Mouse (Mus musculus): ENCODE data around the gene Ccdc89. TPM values are rescaled to one million over a fixed set of nuclear protein-coding genes. Genes with fewer than 3 reads are reported as not detected.

Gene Ccdc89
- polyA plus RNA-seq, 1 experiment from 2014 or later, result 0.15 TPM

GRCm38 (mm10) chr7:90442518-90443080 is 16.2 kb downstream of the Ccdc89 start, which contains the start of gene Crebzf:
Gene Crebzf, plus strand, starts transcription at chr7:90442729.
- WGBS (ENCODE audit: insufficient replicate concordance), result 0% methylated on average over 43 of the region's 54 CpGs
- H3K9me3 ChIP-seq (replicated peaks), result no peaks in the 10 kb centered on the region
- DNase-seq (peak; percentile 93), ATAC-seq (ENCODE audit: low read depth) (peak; percentile 92)
- H3K9ac ChIP-seq, result peak within 1 kb of the TSS; percentile 99
- H3K4me2 ChIP-seq, result peak within 1 kb of the TSS; percentile 86
- peak within 1 kb of the TSS; percentile 94 for H3K27ac ChIP-seq
- peaks cover 8% of the 10 kb centered on the region for H3K4me1 ChIP-seq (replicated peaks)
- no peaks in the 10 kb centered on the region for H3K27me3 ChIP-seq
- H3K36me3 ChIP-seq, result peaks cover 5% of the 10 kb centered on the region
- H3K4me3 ChIP-seq (replicated peaks), result peak within 1 kb of the TSS; percentile 98

- under 1% methylated on average over 118 of the region's 123 CpGs for WGBS (ENCODE audit: insufficient replicate concordance)
- DNase-seq (peak; percentile 60), ATAC-seq (ENCODE audit: low read depth) (peak; percentile 68)
- H3K9me3 ChIP-seq (replicated peaks), result no peaks in the 10 kb centered on the region
- no peaks in the 10 kb centered on the region for H3K27me3 ChIP-seq
- peaks cover 9% of the 10 kb centered on the region for H3K4me1 ChIP-seq (replicated peaks)
- H3K9ac ChIP-seq, result peak overlapping the region; percentile 99
- H3K27ac ChIP-seq, result peak overlapping the region; percentile 94
- peaks cover 9% of the 10 kb centered on the region for H3K36me3 ChIP-seq
- H3K4me2 ChIP-seq, result peak overlapping the region; percentile 86
- H3K4me3 ChIP-seq (replicated peaks), result peak overlapping the region; percentile 98
Measured at GRCm38 (mm10) chr7:90443101-90444091, 17.0 kb downstream of the Ccdc89 start.

DNA sequence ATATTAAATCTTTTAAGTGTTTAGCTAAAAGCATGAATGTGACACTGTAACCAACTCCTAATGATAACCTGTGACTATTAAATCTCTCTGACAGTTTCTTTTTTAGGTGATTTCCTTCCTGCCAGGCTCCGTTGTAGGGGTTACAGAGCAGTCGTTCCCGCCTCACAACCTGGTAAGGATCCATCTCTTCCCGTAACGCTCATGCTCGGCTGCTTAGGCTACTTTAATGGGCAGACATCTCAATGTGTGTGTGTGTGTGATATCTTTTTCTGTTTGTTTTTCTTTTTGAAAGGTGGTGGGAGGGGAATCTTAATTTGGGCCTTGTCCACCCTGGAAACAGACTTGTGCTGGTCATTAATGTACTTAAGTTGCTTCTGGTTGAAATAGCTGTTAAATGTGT is 17.8 kb downstream of the Ccdc89 start:
- H3K27me3 ChIP-seq, result no peaks in the 10 kb centered on the region
- ATAC-seq (ENCODE audit: low read depth), result no peak
- H3K4me2 ChIP-seq, result peak overlapping the region; percentile 86
- peak overlapping the region; percentile 98 for H3K4me3 ChIP-seq (replicated peaks)
- peaks cover 9% of the 10 kb centered on the region for H3K4me1 ChIP-seq (replicated peaks)
- under 1% methylated on average over 6 of the region's 6 CpGs for WGBS (ENCODE audit: insufficient replicate concordance)
- no peaks in the 10 kb centered on the region for H3K9me3 ChIP-seq (replicated peaks)
- peaks cover 12% of the 10 kb centered on the region for H3K36me3 ChIP-seq
- peak overlapping the region; percentile 94 for H3K27ac ChIP-seq
- peak overlapping the region; percentile 99 for H3K9ac ChIP-seq
- DNase-seq, result no peak

DNA sequence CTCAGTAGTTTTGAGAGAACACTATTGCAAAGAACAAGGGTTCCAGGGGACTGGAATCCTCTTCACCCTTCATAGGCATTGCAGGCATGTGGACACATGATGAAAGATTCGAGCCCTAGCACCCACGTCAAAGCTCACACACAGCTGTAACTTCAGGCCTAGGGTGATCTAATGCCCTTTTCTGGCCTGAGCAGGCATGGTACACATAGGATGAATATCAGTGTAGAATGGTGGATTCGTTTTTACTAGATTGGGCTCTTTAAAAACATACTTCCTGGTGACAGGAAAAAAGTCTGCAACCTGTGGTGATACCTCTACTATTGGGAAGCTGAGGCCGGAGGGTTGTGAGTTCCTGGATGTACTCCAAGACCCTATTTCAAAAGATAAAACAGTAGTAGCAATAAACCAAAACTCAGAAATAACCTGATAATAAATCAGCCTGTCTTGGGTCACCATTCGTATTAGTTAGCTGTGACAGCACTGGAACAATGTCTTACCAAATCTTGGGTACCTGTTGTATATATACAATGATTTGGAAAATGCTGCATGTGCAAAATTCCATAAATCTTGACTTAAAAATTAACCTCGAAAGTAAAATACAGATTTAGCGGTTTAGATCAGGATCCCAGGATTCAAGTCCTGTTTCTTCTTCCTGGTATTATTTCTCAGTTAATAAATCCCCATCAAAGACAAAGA is 29.9 kb downstream of the Ccdc89 start:
- ATAC-seq (ENCODE audit: low read depth), result no peak
- H3K4me3 ChIP-seq (replicated peaks), result peak overlapping the region; percentile 77
- WGBS (ENCODE audit: insufficient replicate concordance), result 17% methylated on average over 7 of the region's 7 CpGs

DNA sequence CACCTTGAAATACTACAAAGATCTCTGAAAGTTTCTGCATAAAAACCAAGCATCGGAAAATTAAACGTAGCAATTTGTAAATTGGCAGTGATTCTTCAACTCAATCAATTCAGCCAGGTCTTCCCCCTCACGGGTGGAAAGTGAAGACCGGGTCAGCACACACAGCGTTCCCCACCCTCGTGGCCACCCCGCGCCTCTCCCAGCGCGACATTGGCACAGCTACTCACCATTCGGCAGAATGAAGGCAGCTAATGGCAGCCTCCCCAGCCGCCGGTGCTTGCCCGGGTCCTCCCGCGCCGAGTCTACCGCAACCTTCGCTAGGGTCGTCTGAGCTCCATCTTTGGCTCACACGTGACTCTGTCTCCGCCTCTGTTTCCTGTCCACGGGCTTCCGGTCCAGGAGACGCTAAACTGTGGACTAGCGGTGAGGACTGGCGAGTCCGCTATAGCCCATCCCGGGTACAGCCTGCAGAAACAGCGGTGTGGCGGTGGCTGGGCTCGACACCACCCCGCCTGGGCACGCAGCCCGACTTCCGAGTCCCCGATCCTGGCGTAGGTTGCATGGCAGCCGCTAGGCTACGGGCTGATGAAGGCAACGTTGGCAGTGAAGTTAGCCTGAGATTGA is 30.6 kb downstream of the Ccdc89 start, which contains the start of gene Tmem126a:
TSS of gene Tmem126a (minus strand) at position 385 of the 624 bp plus-strand sequence.
- peaks cover 26% of the 10 kb centered on the region for H3K4me1 ChIP-seq (replicated peaks)
- H3K27ac ChIP-seq, result peak within 1 kb of the TSS; percentile 84
- H3K27me3 ChIP-seq, result no peaks in the 10 kb centered on the region
- peak within 1 kb of the TSS; percentile 77 for H3K4me3 ChIP-seq (replicated peaks)
- peaks cover 18% of the 10 kb centered on the region for H3K36me3 ChIP-seq
- ATAC-seq (ENCODE audit: low read depth) (peak; percentile 95), DNase-seq (peak; percentile 75)
- under 1% methylated on average over 41 of the region's 41 CpGs for WGBS (ENCODE audit: insufficient replicate concordance)
- no peaks in the 10 kb centered on the region for H3K9me3 ChIP-seq (replicated peaks)
- H3K4me2 ChIP-seq, result peak within 1 kb of the TSS; percentile 87
- H3K9ac ChIP-seq, result peak within 1 kb of the TSS; percentile 80

More for the DNA sequence above, 29.9 kb downstream of the Ccdc89 start:
- peak overlapping the region; percentile 87 for H3K4me2 ChIP-seq
- H3K27ac ChIP-seq, result peak overlapping the region; percentile 84
- H3K9me3 ChIP-seq (replicated peaks), result no peaks in the 10 kb centered on the region
- peaks cover 25% of the 10 kb centered on the region for H3K36me3 ChIP-seq
- H3K9ac ChIP-seq, result peak overlapping the region; percentile 80
- H3K4me1 ChIP-seq (replicated peaks), result peaks cover 26% of the 10 kb centered on the region
- H3K27me3 ChIP-seq, result no peaks in the 10 kb centered on the region
- no peak for DNase-seq

DNA sequence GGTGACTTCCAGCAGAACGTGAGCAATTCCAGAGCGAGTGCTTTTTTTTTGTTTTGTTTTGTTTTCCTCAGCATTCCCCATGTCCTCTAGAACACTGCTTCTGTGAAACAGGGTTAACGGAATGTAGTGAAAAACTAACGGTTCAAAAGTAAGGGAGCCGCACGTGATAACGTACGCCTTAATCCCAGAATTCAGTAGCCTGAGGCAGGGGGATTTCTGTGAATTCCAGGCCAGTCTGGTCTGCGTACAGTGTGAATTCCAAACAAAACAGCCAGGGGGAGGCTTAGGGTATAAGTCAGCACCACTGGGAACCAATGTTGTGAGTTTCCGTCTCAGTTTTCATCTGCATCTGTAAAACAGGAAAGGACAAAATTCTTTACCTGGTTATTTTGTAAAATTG is 31.1 kb downstream of the Ccdc89 start:
- Histone ChIP-seq H3K4me1 (replicated peaks) (peaks cover 26% of the 10 kb centered on the region), H3K4me2 (peak overlapping the region; percentile 87), H3K9ac (peak overlapping the region; percentile 80), H3K4me3 (replicated peaks) (peak overlapping the region; percentile 77), H3K27me3 (no peaks in the 10 kb centered on the region), H3K36me3 (peaks cover 14% of the 10 kb centered on the region), H3K9me3 (replicated peaks) (no peaks in the 10 kb centered on the region), H3K27ac (peak overlapping the region; percentile 84)
- no peak for DNase-seq
- ATAC-seq (ENCODE audit: low read depth), result peak; percentile 10; the same call in 1 of the 2 replicates
- WGBS (ENCODE audit: insufficient replicate concordance), result 6% methylated on average over 10 of the region's 10 CpGs

DNA sequence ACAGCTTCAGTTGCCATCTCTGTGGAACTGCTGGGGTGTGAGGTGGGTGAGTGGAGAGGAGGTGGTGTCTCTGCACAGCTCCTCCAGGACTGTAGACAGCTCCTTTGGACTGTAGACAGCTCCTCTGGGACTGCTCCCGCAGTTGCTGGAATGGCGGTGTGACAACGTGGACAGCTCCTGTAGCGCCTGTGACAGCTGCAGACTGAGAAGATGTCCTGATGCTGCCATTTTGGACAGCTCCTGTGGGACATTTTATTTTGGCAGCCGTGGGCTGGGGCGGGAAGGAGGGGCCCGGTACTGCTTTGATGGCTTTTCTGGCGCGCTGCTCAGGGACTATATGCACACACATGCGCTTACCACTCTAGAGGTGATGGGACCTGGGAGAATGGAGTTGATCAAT is 34.0 kb downstream of the Ccdc89 start:
- DNase-seq (no peak), ATAC-seq (ENCODE audit: low read depth) (no peak)
- no peak overlapping the region for H3K27ac ChIP-seq
- H3K4me2 ChIP-seq, result peak overlapping the region; percentile 16; the same call in 1 of the 2 replicates
- WGBS (ENCODE audit: insufficient replicate concordance), result 49% methylated on average over 10 of the region's 10 CpGs
- no peak overlapping the region for H3K4me3 ChIP-seq (replicated peaks)
- H3K9ac ChIP-seq, result no peak overlapping the region
- H3K27me3 ChIP-seq, result no peaks in the 10 kb centered on the region
- peaks cover 26% of the 10 kb centered on the region for H3K4me1 ChIP-seq (replicated peaks)
- H3K36me3 ChIP-seq, result no peaks in the 10 kb centered on the region
- H3K9me3 ChIP-seq (replicated peaks), result no peaks in the 10 kb centered on the region

- Histone ChIP-seq H3K4me1 (replicated peaks) (peaks cover 22% of the 10 kb centered on the region), H3K4me2 (peak overlapping the region; percentile 16; the same call in 1 of the 2 replicates), H3K9me3 (replicated peaks) (no peaks in the 10 kb centered on the region), H3K27ac (no peak overlapping the region), H3K9ac (no peak overlapping the region), H3K27me3 (no peaks in the 10 kb centered on the region), H3K36me3 (no peaks in the 10 kb centered on the region), H3K4me3 (replicated peaks) (no peak overlapping the region)
- peak; percentile 50; the same call in 1 of the 2 replicates for ATAC-seq (ENCODE audit: low read depth)
- peak; percentile 45 for DNase-seq
- WGBS (ENCODE audit: insufficient replicate concordance), result 13% methylated on average over 14 of the region's 14 CpGs
Measured at GRCm38 (mm10) chr7:90460930-90461329, 34.6 kb downstream of the Ccdc89 start.

GRCm38 (mm10) chr7:90461441-90461840 is 35.1 kb downstream of the Ccdc89 start:
- 70% methylated on average over 5 of the region's 5 CpGs for WGBS (ENCODE audit: insufficient replicate concordance)
- ATAC-seq (ENCODE audit: low read depth), result no peak
- H3K4me2 ChIP-seq, result 0 out of 2 replicates have a peak overlapping the region, but pooled peaks have one; percentile 16

GRCm38 (mm10) chr7:90473511-90473910 is 47.1 kb downstream of the Ccdc89 start:
- no peak overlapping the region for H3K4me2 ChIP-seq
- 28% methylated on average over 2 of the region's 2 CpGs for WGBS (ENCODE audit: insufficient replicate concordance)

More at GRCm38 (mm10) chr7:90461441-90461840, 35.1 kb downstream of the Ccdc89 start:
- DNase-seq, result no peak
- H3K27ac ChIP-seq, result no peak overlapping the region
- H3K9me3 ChIP-seq (replicated peaks), result no peaks in the 10 kb centered on the region
- no peaks in the 10 kb centered on the region for H3K27me3 ChIP-seq
- H3K4me3 ChIP-seq (replicated peaks), result no peak overlapping the region
- no peaks in the 10 kb centered on the region for H3K36me3 ChIP-seq
- H3K4me1 ChIP-seq (replicated peaks), result peaks cover 17% of the 10 kb centered on the region
- H3K9ac ChIP-seq, result no peak overlapping the region

More at GRCm38 (mm10) chr7:90473511-90473910, 47.1 kb downstream of the Ccdc89 start:
- ATAC-seq (ENCODE audit: low read depth) (no peak), DNase-seq (no peak)
- H3K27me3 ChIP-seq, result peaks cover 9% of the 10 kb centered on the region; the same call in 1 of the 2 replicates
- H3K4me1 ChIP-seq (replicated peaks), result peaks cover 28% of the 10 kb centered on the region
- peaks cover 9% of the 10 kb centered on the region for H3K36me3 ChIP-seq
- no peak overlapping the region for H3K4me3 ChIP-seq (replicated peaks)
- no peak overlapping the region for H3K27ac ChIP-seq
- no peaks in the 10 kb centered on the region for H3K9me3 ChIP-seq (replicated peaks)
- no peak overlapping the region for H3K9ac ChIP-seq

Data from liver, embryonic 13.5 days (tissue).